10 mouse cellular contexts compared by ENCODE assay signal in genomic region chr9:57807174-57807651, GRCm38 (mm10). TPM values are rescaled to one million over a fixed set of nuclear protein-coding genes. Genes with fewer than 3 reads are reported as not detected.
DNase-seq lines count a peak whose midpoint lies in the region; ATAC-seq and TF ChIP-seq lines count a peak whose summit lies in the region.
"Had no signal": no experiment of that assay in that cellular context is flagged by ENCODE, and none has a peak within 500 bp of the region (broad histone marks: within the 10 kb centered on the region; RNA-seq: fewer than 3 reads in every experiment).

No protein-coding gene starts in this region.

- no peak for ATAC-seq in lung, postnatal 0 days
- ATAC-seq in limb, embryonic 13.5 days (ENCODE audit: low FRiP score, low read depth): 0 out of 2 replicates have a peak, but pooled peaks have one; percentile 48
- ATAC-seq in erythroblast, adult 5-6 weeks (replicated peaks; ENCODE audit: low FRiP score, poor library complexity, severe bottlenecking): no peak

- H3K9me3 ChIP-seq in lung, postnatal 0 days (ENCODE audit: low read length): no peaks in the 10 kb centered on the region
- no peaks in the 10 kb centered on the region for H3K9me3 ChIP-seq in limb, embryonic 13.5 days

- peak; percentile 12 for DNase-seq in lung, postnatal 0 days (ENCODE audit: low spot score)
- DNase-seq in lung, postnatal 4 days: no peak
- DNase-seq in embryo, embryonic 10 days (ENCODE audit: low spot score): peak; percentile 69
- peak; percentile 42 to 72 for DNase-seq in thymus, postnatal 36 days
- no peak for DNase-seq in lung, postnatal 10 days
- DNase-seq in kidney, postnatal 14 days: no peak
- DNase-seq: lung, embryonic 14.5 days had no signal

- 73% methylated on average over 4 of the region's 4 CpGs for WGBS in lung, postnatal 0 days
- 25% methylated on average over 4 of the region's 4 CpGs for WGBS in limb, embryonic 13.5 days

- no peaks in the 10 kb centered on the region for H3K4me1 ChIP-seq in lung, postnatal 0 days (ENCODE audit: insufficient read depth, low read depth, low read length)
- peaks cover 59% of the 10 kb centered on the region for H3K4me1 ChIP-seq in limb, embryonic 13.5 days

- H3K27ac ChIP-seq in lung, postnatal 0 days (ENCODE audit: low read length): no peak overlapping the region
- H3K27ac ChIP-seq in limb, embryonic 13.5 days: 0 out of 2 replicates have a peak overlapping the region, but pooled peaks have one; percentile 1
- H3K27ac ChIP-seq: kidney, postnatal 0 days had no signal

- no peak overlapping the region for H3K4me2 ChIP-seq in lung, postnatal 0 days (replicated peaks; ENCODE audit: low read depth, low read length)
- H3K4me2 ChIP-seq in limb, embryonic 13.5 days (replicated peaks): no peak overlapping the region
- H3K4me2 ChIP-seq: lung, embryonic 14.5 days had no signal

- no peak overlapping the region for H3K9ac ChIP-seq in lung, postnatal 0 days (replicated peaks; ENCODE audit: low read depth)
- H3K9ac ChIP-seq in limb, embryonic 13.5 days: no peak overlapping the region
- H3K9ac ChIP-seq: lung, embryonic 14.5 days had no signal

- no peak for TF ChIP-seq CTCF in lung, postnatal 0 days (IDR thresholded peaks at IDR 0.05)

- no peaks in the 10 kb centered on the region for H3K27me3 ChIP-seq in lung, postnatal 0 days (replicated peaks; ENCODE audit: insufficient read depth, low read length)
- 0 out of 2 replicates have a peak, but pooled peaks cover 4% of the 10 kb centered on the region for H3K27me3 ChIP-seq in limb, embryonic 13.5 days

- H3K36me3 ChIP-seq in lung, postnatal 0 days (ENCODE audit: insufficient read depth, low read length): no peaks in the 10 kb centered on the region
- no peaks in the 10 kb centered on the region for H3K36me3 ChIP-seq in limb, embryonic 13.5 days

- H3K4me3 ChIP-seq in lung, postnatal 0 days (ENCODE audit: low read depth, low read length): no peak overlapping the region
- H3K4me3 ChIP-seq in limb, embryonic 13.5 days: no peak overlapping the region

- TF ChIP-seq EP300 in lung, postnatal 0 days (IDR thresholded peaks at IDR 0.05): no peak

RNA-seq across cellular contexts. Expression of gene Arid3b, which starts 29.4 kb away (rescaled TPM):
- polyA plus RNA-seq in lung, postnatal 0 days (2015; fragmentation: Nextera tagmentation; extraction: Ambion mirVana): 5.8 and 6.2 TPM in 2 replicates
- 7.3 and 10.6 TPM in 2 replicates for polyA plus RNA-seq in limb, embryonic 13.5 days (2015; fragmentation: Nextera tagmentation; extraction: Ambion mirVana)
- 1.9 and 4.6 TPM in 2 replicates for total RNA-seq in erythroblast, adult 5-6 weeks (2015; ENCODE audit: low replicate concordance)
- total RNA-seq in erythroblast, adult 5-6 weeks (2017; ENCODE audit: low replicate concordance): 2.5 TPM in 2 replicates

RNA-seq across cellular contexts. Expression of gene Clk3, which starts 41.6 kb away (rescaled TPM):
- polyA plus RNA-seq in lung, postnatal 0 days (2015; fragmentation: Nextera tagmentation; extraction: Ambion mirVana): 65.1 and 65.5 TPM in 2 replicates
- 77.3 and 82.8 TPM in 2 replicates for polyA plus RNA-seq in limb, embryonic 13.5 days (2015; fragmentation: Nextera tagmentation; extraction: Ambion mirVana)
- total RNA-seq in erythroblast, adult 5-6 weeks (2015; ENCODE audit: low replicate concordance): 234 and 296 TPM in 2 replicates
- total RNA-seq in erythroblast, adult 5-6 weeks (2017; ENCODE audit: low replicate concordance): 403 and 420 TPM in 2 replicates

Comparison
In these comparisons a context has a peak if more than half of its experiments do, and no peak if none do; other contexts are left out.
1. DNase-seq: peak in lung, postnatal 0 days (single experiment), embryo, embryonic 10 days (single experiment) and thymus, postnatal 36 days (2 of 2); none in lung, postnatal 4 days (0 of 2), lung, postnatal 10 days (single experiment) and kidney, postnatal 14 days (single experiment).